Mouse (Mus musculus) lung, postnatal 0 days (tissue): ENCODE results near the gene Ccdc137. TPM values are rescaled to one million over a fixed set of nuclear protein-coding genes. Genes with fewer than 3 reads are reported as not detected.

Source experiments
- ATAC-seq: fragments of 200-750 bp; cut with Nextera tagmentation; 2 replicates; pipeline ENCODE4 v1.8.0; 2017; ENCODE audit warnings: moderate library complexity
- DNase-seq: peaks from one replicate; pipeline ENCODE4 v3.0.0-alpha.2; 2016; ENCODE audit warnings: low spot score
- H3K27ac ChIP-seq: fragments of 300-500 bp; sonication (generic); 2 replicates; pipeline ENCODE4 v1.5.1; 2014; ENCODE audit warnings: antibody characterized with exemption, mild to moderate bottlenecking, low read length, mixed read lengths
- H3K27me3 ChIP-seq: fragments of 300-500 bp; sonication (generic); replicated peaks from 2 replicates; pipeline ENCODE4 v1.6.1; 2014; ENCODE audit warnings: low read length, mixed read lengths; ENCODE audit not compliant: insufficient read depth
- H3K36me3 ChIP-seq: fragments of 300-500 bp; sonication (generic); 2 replicates; pipeline ENCODE4 v1.6.1; 2014; ENCODE audit warnings: low read length, mixed read lengths; ENCODE audit not compliant: insufficient read depth
- H3K4me1 ChIP-seq: fragments of 300-500 bp; sonication (generic); 2 replicates; pipeline ENCODE4 v1.6.1; 2014; ENCODE audit warnings: antibody characterized with exemption, low read depth, low read length, mixed read lengths; ENCODE audit not compliant: insufficient read depth
- H3K4me2 ChIP-seq: fragments of 300-500 bp; sonication (generic); replicated peaks from 2 replicates; pipeline ENCODE4 v1.6.1; 2014; ENCODE audit warnings: low read depth, mild to moderate bottlenecking, low read length, moderate library complexity, mixed read lengths
- H3K4me3 ChIP-seq: fragments of 300-500 bp; sonication (generic); 2 replicates; pipeline ENCODE4 v1.5.1; 2014; ENCODE audit warnings: low read depth, low read length
- H3K9ac ChIP-seq: fragments of 300-500 bp; sonication (generic); replicated peaks from 2 replicates; pipeline ENCODE4 v1.6.1; 2014; ENCODE audit warnings: low read depth, mild to moderate bottlenecking
- H3K9me3 ChIP-seq: fragments of 300-500 bp; sonication (generic); 2 replicates; pipeline ENCODE4 v1.6.1; 2016; ENCODE audit warnings: low read length, mixed read lengths
- CTCF ChIP-seq: IDR thresholded peaks from 2 replicates; pipeline ENCODE4 v1.5.1; 2016; ENCODE audit warnings: antibody characterized with exemption, mild to moderate bottlenecking
- EP300 ChIP-seq: IDR thresholded peaks from 2 replicates; pipeline ENCODE4 v1.6.1; 2016; ENCODE audit warnings: antibody characterized with exemption, mild to moderate bottlenecking, control low read depth
- WGBS: fragments of 180-500 bp; shearing (Covaris S2); extraction: QIAGEN DNeasy Blood & Tissue Kit; methylation state at CpG from one replicate; pipeline ENCODE4 v1.1.7; 2014; 5-methylcytosine and 5-hydroxymethylcytosine counted together
- polyA plus RNA-seq: library from polyadenylated mRNA; unstranded; fragments of >200 nt; fragmentation: Nextera tagmentation; extraction: Ambion mirVana; gene quantifications from 2 replicates; pipeline ENCODE4 v1.2.1, GENCODE M21; 2015

The Ccdc137 gene
- polyA plus RNA-seq, 1 experiment from 2014 or later: 16.5 TPM

GRCm38 (mm10) chr11:120457370-120457769 lies 545 bp upstream of the Ccdc137 start:
- H3K27ac ChIP-seq: peak overlapping the region; percentile 77
- H3K4me2 ChIP-seq: peak overlapping the region; percentile 89
- peak overlapping the region; percentile 84 for H3K9ac ChIP-seq
- no peaks in the 10 kb centered on the region for H3K9me3 ChIP-seq
- TF ChIP-seq EP300: no peak
- TF ChIP-seq CTCF: no peak
- 15% methylated on average over 14 of the region's 14 CpGs for WGBS
- no peak for DNase-seq
- peaks cover 3% of the 10 kb centered on the region; the same call in 1 of the 2 replicates for H3K36me3 ChIP-seq
- H3K4me3 ChIP-seq: peak overlapping the region; percentile 88
- H3K4me1 ChIP-seq: peaks cover 5% of the 10 kb centered on the region; the same call in 1 of the 2 replicates
- no peaks in the 10 kb centered on the region for H3K27me3 ChIP-seq
- no peak; the same call in 1 of the 2 replicates for ATAC-seq

DNA sequence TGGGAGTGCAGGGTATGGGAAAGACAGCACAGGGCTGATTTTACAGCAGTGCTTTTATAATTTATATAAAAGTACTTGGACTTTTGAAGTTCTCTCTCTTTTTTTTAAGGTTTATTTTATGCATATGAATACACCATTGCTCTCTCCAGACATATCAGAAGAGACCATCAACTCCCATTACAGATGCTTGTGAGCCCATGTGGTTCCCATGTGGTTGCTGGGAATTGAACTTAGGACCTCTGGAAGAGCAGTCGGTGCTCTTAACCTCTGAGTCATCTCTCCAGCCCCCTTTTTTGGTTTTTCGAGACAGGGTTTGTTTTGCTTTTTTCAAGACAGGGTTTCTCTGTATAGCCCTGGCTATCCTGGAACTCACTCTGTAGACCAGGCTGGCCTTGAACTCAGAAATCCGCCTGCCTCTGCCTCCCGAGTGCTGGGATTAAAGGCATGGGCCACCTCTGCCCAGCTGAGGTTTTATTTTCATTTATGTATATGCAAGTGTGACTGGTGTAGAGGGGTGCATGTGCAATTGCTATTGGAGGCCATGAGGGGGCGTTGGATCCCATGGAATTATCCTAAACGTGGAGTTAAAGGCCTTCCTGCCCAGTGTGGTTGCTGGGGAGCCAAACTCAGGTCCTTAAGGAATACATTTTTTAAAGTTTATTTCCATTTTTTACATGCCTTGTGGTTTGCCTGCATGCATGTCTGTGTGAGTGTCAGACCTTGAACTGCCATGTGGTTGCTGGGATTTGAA lies 1.1 kb downstream of the Ccdc137 start:
- Histone ChIP-seq H3K27me3 (no peaks in the 10 kb centered on the region), H3K4me3 (peak overlapping the region; percentile 88), H3K4me2 (peak overlapping the region; percentile 89), H3K27ac (no peak overlapping the region; the same call in 1 of the 2 replicates), H3K36me3 (peaks cover 3% of the 10 kb centered on the region; the same call in 1 of the 2 replicates), H3K4me1 (peaks cover 5% of the 10 kb centered on the region; the same call in 1 of the 2 replicates), H3K9ac (peak overlapping the region; percentile 84), H3K9me3 (no peaks in the 10 kb centered on the region)
- DNase-seq (peak; percentile 17), ATAC-seq (no peak)
- WGBS: 59% methylated on average over 6 of the region's 6 CpGs
- TF ChIP-seq CTCF (peak; percentile 51), EP300 (no peak)

- H3K4me2 ChIP-seq: no peak overlapping the region
- H3K9ac ChIP-seq: no peak overlapping the region
- no peak overlapping the region for H3K4me3 ChIP-seq
- 78% methylated on average over 2 of the region's 2 CpGs for WGBS
- ATAC-seq (no peak), DNase-seq (no peak)
- H3K27ac ChIP-seq: no peak overlapping the region
- H3K4me1 ChIP-seq: peaks cover 11% of the 10 kb centered on the region; the same call in 1 of the 2 replicates
- TF ChIP-seq CTCF: no peak
- TF ChIP-seq EP300: no peak
- H3K27me3 ChIP-seq: no peaks in the 10 kb centered on the region
- no peaks in the 10 kb centered on the region for H3K9me3 ChIP-seq
- H3K36me3 ChIP-seq: peaks cover 4% of the 10 kb centered on the region; the same call in 1 of the 2 replicates
These were observed 5.6 kb downstream of the Ccdc137 start for GRCm38 (mm10) chr11:120463536-120463935.

DNA sequence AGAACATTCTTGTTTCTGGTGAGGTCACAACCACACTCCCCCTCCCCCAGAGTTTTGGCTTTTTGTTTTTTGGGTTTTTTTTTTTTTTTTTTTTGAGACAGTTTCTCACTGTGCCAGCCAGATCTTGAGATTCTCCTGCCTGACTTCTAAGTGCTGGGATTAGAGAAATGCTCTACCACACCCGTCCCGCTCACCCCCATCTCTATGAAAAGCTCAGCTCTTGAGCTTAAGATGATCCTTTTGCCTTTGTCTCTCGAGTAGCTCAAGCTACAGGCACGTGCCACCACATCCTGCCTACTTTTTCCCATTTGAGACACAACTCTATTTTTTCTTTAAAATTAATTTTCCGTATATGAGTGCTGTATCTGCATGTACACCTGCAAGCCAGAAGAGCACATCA lies 6.5 kb downstream of the Ccdc137 start:
- Histone ChIP-seq H3K4me3 (no peak overlapping the region), H3K4me2 (no peak overlapping the region), H3K4me1 (0 out of 2 replicates have a peak, but pooled peaks cover 8% of the 10 kb centered on the region), H3K27me3 (no peaks in the 10 kb centered on the region), H3K9ac (no peak overlapping the region), H3K27ac (no peak overlapping the region), H3K36me3 (peaks cover 4% of the 10 kb centered on the region; the same call in 1 of the 2 replicates), H3K9me3 (no peaks in the 10 kb centered on the region)
- no peak for DNase-seq
- no peak for TF ChIP-seq CTCF
- TF ChIP-seq EP300: no peak
- WGBS: 89% methylated on average over 5 of the region's 5 CpGs
- ATAC-seq: no peak

DNA sequence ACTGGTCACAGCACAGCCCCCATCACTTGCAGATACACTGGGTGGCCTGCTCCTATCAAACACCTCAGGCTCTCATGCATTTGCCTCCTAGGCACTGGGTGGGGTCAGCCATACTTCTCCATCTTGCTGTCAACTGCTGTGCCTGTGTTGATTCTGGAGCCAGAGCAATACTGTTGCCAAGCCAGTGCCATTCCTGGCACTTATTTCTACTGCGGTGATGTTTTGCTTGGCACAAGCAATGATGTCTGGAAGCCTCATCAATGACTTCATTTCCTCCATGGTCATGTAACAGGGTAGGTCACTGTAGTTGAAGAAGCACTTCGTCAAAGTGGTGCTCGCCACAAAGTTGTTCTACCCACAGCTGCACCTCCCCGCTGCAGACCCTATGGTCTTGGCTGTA lies 7.6 kb downstream of the Ccdc137 start:
- no peak for DNase-seq
- WGBS: 78% methylated on average over 4 of the region's 4 CpGs
- Histone ChIP-seq H3K36me3 (peaks cover 9% of the 10 kb centered on the region), H3K4me2 (no peak overlapping the region), H3K4me3 (no peak overlapping the region), H3K4me1 (0 out of 2 replicates have a peak, but pooled peaks cover 8% of the 10 kb centered on the region), H3K27ac (no peak overlapping the region), H3K9me3 (no peaks in the 10 kb centered on the region), H3K27me3 (no peaks in the 10 kb centered on the region), H3K9ac (no peak overlapping the region)
- ATAC-seq: no peak
- TF ChIP-seq CTCF: no peak
- TF ChIP-seq EP300: no peak

DNA sequence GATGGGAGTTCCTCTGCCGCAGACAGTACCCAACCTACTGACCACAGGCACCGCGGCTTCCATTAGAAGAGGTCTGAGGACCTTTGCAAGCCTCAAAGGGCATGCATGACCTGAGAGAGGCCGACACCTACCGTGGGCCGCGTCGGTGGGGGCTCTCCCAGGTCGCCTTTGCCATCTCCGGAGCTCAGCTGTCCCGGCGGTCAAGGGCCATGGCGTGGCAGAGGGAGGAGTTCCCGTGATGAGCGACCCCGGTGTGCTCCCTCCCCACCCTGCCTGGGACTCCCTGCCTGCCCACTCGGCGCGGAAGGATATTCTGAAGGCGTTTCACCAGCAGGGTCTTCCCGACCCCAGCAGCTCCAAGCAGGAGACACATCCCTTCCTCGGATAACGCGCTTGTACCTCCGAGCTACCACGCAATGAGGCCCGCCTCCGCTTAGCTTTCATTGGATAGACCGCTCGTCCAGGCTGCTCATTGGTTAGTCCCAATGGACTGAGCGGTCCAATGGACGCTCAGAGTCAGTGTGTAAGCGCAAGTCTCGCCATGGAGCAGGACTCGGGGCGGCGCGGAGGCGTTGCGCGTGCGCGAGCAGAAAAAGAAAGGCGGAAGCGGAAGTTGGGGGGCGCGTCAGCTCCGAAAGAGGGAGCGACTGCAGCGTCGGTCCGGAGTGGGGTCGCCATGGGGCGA lies 9.3 kb downstream of the Ccdc137 start, which contains the start of gene Arl16:
Gene Arl16 (minus strand): TSS at position 557 of the 685 bp plus-strand sequence.
- Histone ChIP-seq H3K9ac (peak within 1 kb of the TSS; percentile 74), H3K4me3 (peak within 1 kb of the TSS; percentile 82), H3K4me2 (peak within 1 kb of the TSS; percentile 88), H3K27me3 (no peaks in the 10 kb centered on the region), H3K27ac (0 out of 2 replicates have a peak within 1 kb of the TSS, but pooled peaks have one; percentile 33), H3K4me1 (0 out of 2 replicates have a peak, but pooled peaks cover 8% of the 10 kb centered on the region), H3K36me3 (peaks cover 25% of the 10 kb centered on the region), H3K9me3 (no peaks in the 10 kb centered on the region)
- DNase-seq: peak; percentile 98
- ATAC-seq: peak; percentile 100
- TF ChIP-seq EP300 (no peak), CTCF (no peak)
- WGBS: under 1% methylated on average over 44 of the region's 54 CpGs
